Comparison of ENCODE assay signal across 29 mouse cellular contexts in genomic region chr7:129673776-129674175, GRCm38 (mm10).
DNase-seq lines count a peak whose midpoint lies in the region; ATAC-seq and TF ChIP-seq lines count a peak whose summit lies in the region.
"Had no signal": no experiment of that assay in that cellular context is flagged by ENCODE, and none has a peak within 500 bp of the region (broad histone marks: within the 10 kb centered on the region; RNA-seq: fewer than 3 reads in every experiment).

No protein-coding gene starts in this region.

- peaks cover 39% of the 10 kb centered on the region for H3K27me3 ChIP-seq in forebrain, embryonic 13.5 days
- H3K27me3 ChIP-seq in forebrain, embryonic 15.5 days = 0 out of 2 replicates have a peak, but pooled peaks cover 2% of the 10 kb centered on the region
- H3K27me3 ChIP-seq in hindbrain, postnatal 0 days (ENCODE audit: insufficient read depth, low read length) = no peaks in the 10 kb centered on the region
- H3K27me3 ChIP-seq in hindbrain, embryonic 13.5 days = peaks cover 27% of the 10 kb centered on the region; the same call in 1 of the 2 replicates
- H3K27me3 ChIP-seq in midbrain, embryonic 11.5 days (ENCODE audit: control insufficient read depth, insufficient read depth, low read length) = no peaks in the 10 kb centered on the region
- no peaks in the 10 kb centered on the region for H3K27me3 ChIP-seq in midbrain, embryonic 10.5 days (ENCODE audit: low read depth, poor library complexity, severe bottlenecking)
- H3K27me3 ChIP-seq: embryonic facial prominence, embryonic 13.5 days; heart, embryonic 13.5 days; limb, embryonic 15.5 days; liver, embryonic 13.5 days; Patski; stomach, embryonic 15.5 days had no signal

- peak; percentile 24 for DNase-seq in hindbrain, postnatal 0 days (ENCODE audit: low spot score)
- DNase-seq in midbrain, embryonic 11.5 days (ENCODE audit: low spot score, missing footprints) = no peak
- DNase-seq in midbrain, embryonic 10.5 days (ENCODE audit: low spot score) = no peak
- DNase-seq in brain, embryonic 14.5 days (ENCODE audit: low read depth) = peak; percentile 78
- DNase-seq: adrenal gland, postnatal 10 days; cerebellum, adult 11-12 months; cerebellum, adult 9-11 months; gastrocnemius, postnatal 10 days; heart, postnatal 10 days; kidney, adult 11 months; kidney, postnatal 14 days; layer of hippocampus, adult 9-11 months; liver, embryonic 13.5 days; lung, adult 18-20 months; right cerebral cortex, postnatal 25 days; thymus, adult 18-20 months; thymus, postnatal 25 days had no signal

- no peak overlapping the region for H3K4me3 ChIP-seq in forebrain, embryonic 13.5 days
- no peak overlapping the region for H3K4me3 ChIP-seq in forebrain, embryonic 15.5 days
- H3K4me3 ChIP-seq in hindbrain, postnatal 0 days (ENCODE audit: low read length) = no peak overlapping the region
- H3K4me3 ChIP-seq in hindbrain, embryonic 13.5 days = no peak overlapping the region
- no peak overlapping the region for H3K4me3 ChIP-seq in midbrain, embryonic 11.5 days (ENCODE audit: low read depth, low read length)
- no peak overlapping the region for H3K4me3 ChIP-seq in midbrain, embryonic 10.5 days
- H3K4me3 ChIP-seq: embryonic facial prominence, embryonic 13.5 days; heart, embryonic 13.5 days; limb, embryonic 10.5 days; limb, embryonic 15.5 days; liver, embryonic 13.5 days; midbrain, embryonic 12.5 days; stomach, embryonic 15.5 days had no signal

- H3K27ac ChIP-seq in forebrain, embryonic 13.5 days = no peak overlapping the region
- H3K27ac ChIP-seq in forebrain, embryonic 15.5 days (replicated peaks) = no peak overlapping the region
- H3K27ac ChIP-seq in hindbrain, postnatal 0 days = no peak overlapping the region
- no peak overlapping the region for H3K27ac ChIP-seq in hindbrain, embryonic 13.5 days
- H3K27ac ChIP-seq in midbrain, embryonic 11.5 days (ENCODE audit: low read depth, low read length) = no peak overlapping the region
- H3K27ac ChIP-seq in midbrain, embryonic 10.5 days (replicated peaks) = no peak overlapping the region
- H3K27ac ChIP-seq: embryonic facial prominence, embryonic 13.5 days; heart, embryonic 13.5 days; limb, embryonic 10.5 days; limb, embryonic 15.5 days; liver, embryonic 13.5 days; midbrain, embryonic 12.5 days; stomach, embryonic 15.5 days had no signal

- ATAC-seq in forebrain, embryonic 13.5 days = peak; percentile 55
- no peak for ATAC-seq in forebrain, embryonic 15.5 days (replicated peaks)
- ATAC-seq in hindbrain, postnatal 0 days = no peak
- no peak for ATAC-seq in hindbrain, embryonic 13.5 days (ENCODE audit: low FRiP score)
- peak; percentile 44; the same call in 1 of the 2 replicates for ATAC-seq in midbrain, embryonic 11.5 days (ENCODE audit: low FRiP score)
- ATAC-seq: inflammation-experienced regulatory T-cells, adult 6 months; Patski had no signal

- H3K9me3 ChIP-seq in forebrain, embryonic 13.5 days (replicated peaks) = no peaks in the 10 kb centered on the region
- H3K9me3 ChIP-seq in forebrain, embryonic 15.5 days = no peaks in the 10 kb centered on the region
- H3K9me3 ChIP-seq in hindbrain, postnatal 0 days (ENCODE audit: low read length) = no peaks in the 10 kb centered on the region
- no peaks in the 10 kb centered on the region for H3K9me3 ChIP-seq in hindbrain, embryonic 13.5 days
- H3K9me3 ChIP-seq in midbrain, embryonic 11.5 days (ENCODE audit: control insufficient read depth, low read length) = no peaks in the 10 kb centered on the region
- H3K9me3 ChIP-seq in midbrain, embryonic 10.5 days (replicated peaks) = no peaks in the 10 kb centered on the region
- H3K9me3 ChIP-seq: embryonic facial prominence, embryonic 13.5 days; heart, embryonic 13.5 days; limb, embryonic 10.5 days; limb, embryonic 15.5 days; liver, embryonic 13.5 days; midbrain, embryonic 12.5 days; stomach, embryonic 15.5 days had no signal

- H3K4me1 ChIP-seq in forebrain, embryonic 13.5 days = peaks cover 15% of the 10 kb centered on the region
- H3K4me1 ChIP-seq in forebrain, embryonic 15.5 days = peaks cover 15% of the 10 kb centered on the region; the same call in 1 of the 2 replicates
- no peaks in the 10 kb centered on the region for H3K4me1 ChIP-seq in hindbrain, postnatal 0 days (ENCODE audit: insufficient read depth, low read length)
- peaks cover 21% of the 10 kb centered on the region; the same call in 1 of the 2 replicates for H3K4me1 ChIP-seq in hindbrain, embryonic 13.5 days (replicated peaks)
- peaks cover 7% of the 10 kb centered on the region for H3K4me1 ChIP-seq in midbrain, embryonic 11.5 days (ENCODE audit: control insufficient read depth, insufficient read depth, low read length)
- H3K4me1 ChIP-seq in midbrain, embryonic 10.5 days = peaks cover 25% of the 10 kb centered on the region
- H3K4me1 ChIP-seq: liver, embryonic 13.5 days had no signal

- H3K36me3 ChIP-seq in forebrain, embryonic 13.5 days (ENCODE audit: poor library complexity, severe bottlenecking) = no peaks in the 10 kb centered on the region
- no peaks in the 10 kb centered on the region for H3K36me3 ChIP-seq in forebrain, embryonic 15.5 days
- H3K36me3 ChIP-seq in hindbrain, postnatal 0 days (ENCODE audit: insufficient read depth, low read length) = no peaks in the 10 kb centered on the region
- H3K36me3 ChIP-seq in hindbrain, embryonic 13.5 days = no peaks in the 10 kb centered on the region
- no peaks in the 10 kb centered on the region for H3K36me3 ChIP-seq in midbrain, embryonic 11.5 days (ENCODE audit: control insufficient read depth, insufficient read depth, low read length)
- no peaks in the 10 kb centered on the region for H3K36me3 ChIP-seq in midbrain, embryonic 10.5 days
- H3K36me3 ChIP-seq: embryonic facial prominence, embryonic 13.5 days; G1E; heart, embryonic 13.5 days; limb, embryonic 10.5 days; limb, embryonic 15.5 days; liver, embryonic 13.5 days; midbrain, embryonic 12.5 days; stomach, embryonic 15.5 days had no signal

- no peak overlapping the region for H3K4me2 ChIP-seq in forebrain, embryonic 13.5 days
- no peak overlapping the region for H3K4me2 ChIP-seq in forebrain, embryonic 15.5 days (replicated peaks)
- H3K4me2 ChIP-seq in hindbrain, postnatal 0 days (ENCODE audit: low read depth, low read length) = no peak overlapping the region
- no peak overlapping the region for H3K4me2 ChIP-seq in hindbrain, embryonic 13.5 days
- no peak overlapping the region for H3K4me2 ChIP-seq in midbrain, embryonic 11.5 days
- H3K4me2 ChIP-seq: embryonic facial prominence, embryonic 13.5 days; heart, embryonic 13.5 days; limb, embryonic 15.5 days; liver, embryonic 13.5 days; midbrain, embryonic 12.5 days; stomach, embryonic 15.5 days had no signal

- H3K9ac ChIP-seq in forebrain, embryonic 13.5 days = no peak overlapping the region
- no peak overlapping the region for H3K9ac ChIP-seq in forebrain, embryonic 15.5 days (replicated peaks)
- H3K9ac ChIP-seq in hindbrain, postnatal 0 days (replicated peaks; ENCODE audit: low read length) = no peak overlapping the region
- H3K9ac ChIP-seq in hindbrain, embryonic 13.5 days = no peak overlapping the region
- no peak overlapping the region for H3K9ac ChIP-seq in midbrain, embryonic 11.5 days (ENCODE audit: low read length)
- H3K9ac ChIP-seq: embryonic facial prominence, embryonic 13.5 days; heart, embryonic 13.5 days; limb, embryonic 15.5 days; liver, embryonic 13.5 days; midbrain, embryonic 12.5 days; stomach, embryonic 15.5 days had no signal

- WGBS in forebrain, embryonic 13.5 days = 31% methylated on average over 9 of the region's 9 CpGs
- WGBS in forebrain, embryonic 15.5 days = 24% methylated on average over 9 of the region's 9 CpGs
- 39% methylated on average over 9 of the region's 9 CpGs for WGBS in hindbrain, postnatal 0 days
- 40% methylated on average over 9 of the region's 9 CpGs for WGBS in hindbrain, embryonic 13.5 days
- WGBS in midbrain, embryonic 11.5 days = 60% methylated on average over 9 of the region's 9 CpGs
- WGBS in midbrain, embryonic 10.5 days = 78% methylated on average over 9 of the region's 9 CpGs

- TF ChIP-seq CTCF in hindbrain, postnatal 0 days (IDR thresholded peaks at IDR 0.05; ENCODE audit: low read depth) = no peak
- TF ChIP-seq CTCF in brain, embryonic 14.5 days (IDR thresholded peaks at IDR 0.05; ENCODE audit: borderline replicate concordance, extremely low read depth, insufficient read depth, insufficient read length) = no peak

- no peak for TF ChIP-seq POLR2A in brain, embryonic 14.5 days (IDR thresholded peaks at IDR 0.05; ENCODE audit: borderline replicate concordance, extremely low read depth, insufficient read depth, insufficient read length, poor library complexity, severe bottlenecking)

Comparison
In these comparisons a context has a peak if more than half of its experiments do, and no peak if none do; other contexts are left out.
1. ATAC-seq: peak in forebrain, embryonic 13.5 days (single experiment) and midbrain, embryonic 11.5 days (single experiment); none in forebrain, embryonic 15.5 days (single experiment), hindbrain, postnatal 0 days (single experiment) and hindbrain, embryonic 13.5 days (single experiment).
2. DNase-seq: peak in hindbrain, postnatal 0 days (single experiment) and brain, embryonic 14.5 days (single experiment); none in midbrain, embryonic 11.5 days (single experiment) and midbrain, embryonic 10.5 days (single experiment).